Mouse (Mus musculus) erythroblast, embryonic 14.5 days (primary cell): ENCODE measurements around the gene Zscan2.

Experiments used
- GATA1 ChIP-seq: IDR thresholded peaks from 2 replicates; pipeline ENCODE4 v1.6.1; 2012; ENCODE audit warnings: low read length, inconsistent platforms, mixed read lengths
- TAL1 ChIP-seq: IDR thresholded peaks from 3 replicates; pipeline ENCODE4 v1.6.1; 2012; ENCODE audit warnings: low read length, inconsistent platforms, mixed read lengths

GRCm38 (mm10) chr7:80835984-80836652 lies 24.6 kb upstream of the Zscan2 start:
- TF ChIP-seq TAL1 (no peak), GATA1 (no peak)
